Mouse (Mus musculus) adrenal gland, postnatal 25 days (tissue): ENCODE results near the gene Ccdc117. TPM values are rescaled to one million over a fixed set of nuclear protein-coding genes. Genes with fewer than 3 reads are reported as not detected.
"Not testable (repeated sequence)": the region's sequence is repeated elsewhere in the genome, so short reads cannot be mapped to it uniquely, and the experiment has no call there.

Experiments
- DNase-seq: peaks from one replicate; pipeline ENCODE4 v3.0.0; 2021; ENCODE audit warnings: mixed read lengths
- long read RNA-seq: library from polyadenylated mRNA; stranded (forward); transcript quantifications from one replicate; pipeline ENCODE4 v2.0.0, GENCODE M21; 2021
- total RNA-seq: library from RNA; stranded (reverse); gene quantifications from 2 replicates; pipeline ENCODE4 v1.2.3, GENCODE M21; 2021

Gene Ccdc117
- 28.3 and 30.3 TPM in 2 replicates for total RNA-seq
- long read RNA-seq, transcript Ccdc117-201 (5 exons, 3,372 nt), result major isoform, 66 of 72 reads
- long read RNA-seq, partial matches to known transcripts, result 0 of 72 reads
- long read RNA-seq, other reads (novel, unspliced or antisense), result 6 of 72 reads

DNA sequence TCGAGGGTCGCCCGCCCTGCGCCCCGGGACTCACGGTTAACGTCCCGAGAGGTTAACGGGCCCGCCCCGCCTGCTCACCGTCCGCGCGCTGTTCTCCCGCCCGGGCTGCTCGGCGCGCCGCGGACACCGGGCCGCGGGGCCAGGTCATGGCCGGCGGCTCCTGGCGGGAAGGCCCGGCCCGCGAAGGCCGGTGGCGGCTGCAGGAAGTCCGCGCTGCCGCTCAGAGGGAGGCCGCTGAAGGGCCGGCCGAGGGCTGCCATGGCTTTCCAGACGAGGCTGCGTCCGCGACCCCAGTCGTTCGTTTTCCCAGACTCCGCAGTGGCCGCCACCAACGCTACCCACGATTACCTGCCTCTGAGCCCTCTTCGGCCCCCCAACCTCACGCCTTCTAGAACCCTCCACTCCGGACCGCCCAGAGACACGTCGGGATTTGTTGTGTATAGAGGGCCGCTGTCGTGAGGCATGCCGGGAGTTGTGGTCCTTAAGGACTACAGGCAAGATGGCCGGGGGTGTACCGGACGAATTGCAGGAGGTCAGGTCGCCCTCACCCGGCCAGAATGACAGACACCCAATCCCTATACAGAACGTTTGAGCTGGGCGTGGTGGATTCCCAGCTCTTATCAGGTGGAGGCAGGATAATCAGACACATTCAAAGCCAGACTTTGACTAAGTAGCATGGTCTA, at the start of gene Ccdc117:
Gene Ccdc117, minus strand, starts transcription at position 389 of the 683 bp plus-strand sequence.
- DNase-seq, result peak; percentile 88

DNA sequence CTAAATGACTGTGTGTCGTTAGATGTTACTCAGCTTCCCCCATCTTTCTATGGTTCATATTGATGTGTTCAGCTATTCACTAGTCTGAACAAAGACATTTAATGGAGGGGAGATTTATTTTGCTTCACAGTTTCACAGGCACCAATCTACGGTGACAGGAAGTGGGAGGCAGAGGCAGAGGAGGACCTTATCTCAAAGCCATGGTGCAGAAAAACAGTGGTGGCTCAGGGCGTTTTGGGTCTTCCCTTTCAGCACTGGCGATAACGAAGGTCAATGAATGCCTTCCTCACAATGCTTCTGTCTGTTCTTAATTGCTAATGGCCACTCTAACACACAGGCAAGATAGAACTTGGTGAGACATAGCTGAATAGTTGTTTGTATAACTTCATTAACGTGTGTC, 33.1 kb upstream of the Ccdc117 start:
- DNase-seq, result no peak

GRCm38 (mm10) chr11:5573821-5574220, 31.8 kb upstream of the Ccdc117 start:
- no peak for DNase-seq

GRCm38 (mm10) chr11:5571856-5572255, 29.9 kb upstream of the Ccdc117 start:
- DNase-seq, result no peak

DNA sequence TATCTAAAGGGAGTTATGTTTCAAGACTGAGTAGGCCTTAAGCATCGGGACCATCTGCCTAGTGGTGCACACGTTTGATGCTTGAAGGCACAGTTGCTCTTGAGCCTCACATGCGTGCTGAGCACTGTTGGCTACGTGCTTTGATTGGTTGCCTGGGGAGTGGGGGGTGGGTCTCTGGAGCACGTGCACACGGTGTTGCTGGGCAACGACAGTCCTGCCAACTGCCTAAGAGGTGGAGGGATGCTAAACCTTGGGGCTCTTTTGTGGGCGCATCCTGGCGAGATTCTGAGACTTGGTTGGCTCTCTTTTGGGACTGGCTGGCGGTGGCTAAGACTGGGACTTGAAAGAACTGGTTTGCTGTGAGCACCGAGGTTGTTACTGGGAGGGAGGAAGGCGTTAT, 27.5 kb upstream of the Ccdc117 start, which contains the start of gene Ankrd36:
Gene Ankrd36, plus strand, starts transcription at position 211 of the 400 bp plus-strand sequence.
- DNase-seq, result no peak

DNA sequence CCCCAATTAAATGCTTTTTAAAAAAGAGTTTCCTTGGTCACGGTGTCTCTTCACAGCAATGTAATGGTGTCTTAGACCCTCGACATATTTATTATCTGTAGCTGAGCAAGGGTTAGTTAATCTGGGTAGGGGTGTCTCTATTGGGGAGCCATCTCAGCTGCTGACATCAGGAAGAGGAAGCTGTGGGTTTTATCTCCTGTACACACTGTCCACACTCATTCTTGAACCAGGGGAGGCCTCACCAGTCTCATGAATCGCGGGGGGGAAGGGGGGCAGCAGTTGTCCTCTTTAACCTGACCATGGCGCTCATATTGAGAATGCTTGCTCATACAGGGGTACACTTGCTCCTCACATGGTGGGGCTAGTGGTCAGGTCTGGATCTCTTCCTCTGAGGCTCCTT, 26.1 kb upstream of the Ccdc117 start:
- DNase-seq, result no peak

- DNase-seq, result no peak
These were observed 25.7 kb upstream of the Ccdc117 start for GRCm38 (mm10) chr11:5567654-5568053.

- no peak for DNase-seq
These were observed 24.5 kb upstream of the Ccdc117 start for GRCm38 (mm10) chr11:5566506-5566905.

- no peak for DNase-seq
These were observed 23.6 kb upstream of the Ccdc117 start for GRCm38 (mm10) chr11:5565596-5565995.

GRCm38 (mm10) chr11:5563898-5564297, 21.9 kb upstream of the Ccdc117 start:
- no peak for DNase-seq

DNA sequence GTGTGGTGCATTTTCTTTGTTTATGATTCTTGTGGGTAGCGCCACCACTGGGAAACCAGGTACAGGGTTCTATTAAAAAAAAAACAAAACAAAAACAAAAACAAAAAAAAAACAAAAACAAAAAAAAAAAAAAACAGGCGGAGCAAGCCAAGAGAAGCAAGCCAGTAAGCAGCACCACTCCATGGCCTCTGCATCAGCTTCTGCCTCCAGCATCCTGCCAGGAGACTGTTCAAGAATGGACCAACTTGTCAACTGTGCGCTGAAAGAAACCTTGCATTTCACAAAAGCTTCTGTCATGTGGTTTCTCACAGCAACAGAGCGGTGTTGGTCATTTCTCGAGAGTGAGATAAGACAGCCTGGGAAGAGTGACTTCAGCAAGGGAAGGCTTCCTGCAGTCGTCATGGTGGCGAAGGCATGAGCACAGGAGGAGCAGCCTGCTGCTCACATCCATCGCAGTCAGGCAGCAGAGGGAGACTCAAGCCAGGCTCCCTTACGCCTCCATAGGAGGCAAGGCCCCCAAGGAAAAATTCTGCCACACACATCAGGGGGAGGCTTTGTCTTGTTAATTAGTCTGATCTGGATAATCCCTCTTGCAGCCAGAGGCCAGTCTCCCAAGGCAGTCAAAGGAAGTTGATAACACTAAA, 20.8 kb upstream of the Ccdc117 start:
- no peak for DNase-seq

GRCm38 (mm10) chr11:5560273-5560672, 18.3 kb upstream of the Ccdc117 start:
- no peak for DNase-seq

GRCm38 (mm10) chr11:5551931-5552330, 9.9 kb upstream of the Ccdc117 start:
- DNase-seq, result no peak

- DNase-seq, result no peak
These were observed 9.4 kb upstream of the Ccdc117 start for GRCm38 (mm10) chr11:5551430-5551829.

DNA sequence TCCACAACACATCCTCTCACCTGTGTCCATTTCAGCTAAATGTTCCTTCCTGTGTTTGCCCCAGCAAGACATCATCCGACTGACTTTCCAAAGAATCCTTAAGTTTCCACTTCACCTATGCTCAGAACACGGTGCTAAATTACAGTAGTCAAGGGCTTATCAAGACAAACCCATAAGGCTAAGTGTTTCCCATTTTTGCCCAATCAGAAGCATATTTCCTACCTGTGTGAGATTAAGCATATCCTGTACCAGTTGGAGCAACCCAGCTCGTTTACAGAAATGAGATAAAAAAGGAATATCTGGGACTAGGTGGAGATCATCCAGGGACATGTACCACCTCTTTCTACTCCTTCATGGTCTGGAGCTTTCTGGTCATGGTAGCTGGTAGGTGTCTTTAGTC, 4.7 kb upstream of the Ccdc117 start:
- no peak for DNase-seq

DNA sequence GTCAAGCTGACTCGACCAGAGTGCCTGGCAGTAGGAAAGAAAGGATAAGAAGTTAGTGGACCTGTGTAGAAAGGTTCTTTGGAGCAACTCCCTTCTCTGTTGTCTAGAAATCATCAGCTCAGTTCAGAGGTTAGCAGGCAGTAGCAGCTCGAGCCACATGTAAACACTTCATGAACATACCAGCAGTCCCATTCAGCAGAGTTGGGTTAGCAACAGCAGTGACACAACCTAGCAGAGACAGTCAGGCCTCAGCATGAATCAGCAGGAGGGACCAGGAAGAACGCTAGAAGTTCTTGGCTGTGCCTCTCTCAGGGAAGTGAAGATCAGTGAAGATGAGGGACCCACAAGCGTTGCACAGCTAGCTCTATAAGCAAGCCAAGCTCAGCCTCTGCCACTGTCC, 3.5 kb upstream of the Ccdc117 start:
- DNase-seq, result no peak

DNA sequence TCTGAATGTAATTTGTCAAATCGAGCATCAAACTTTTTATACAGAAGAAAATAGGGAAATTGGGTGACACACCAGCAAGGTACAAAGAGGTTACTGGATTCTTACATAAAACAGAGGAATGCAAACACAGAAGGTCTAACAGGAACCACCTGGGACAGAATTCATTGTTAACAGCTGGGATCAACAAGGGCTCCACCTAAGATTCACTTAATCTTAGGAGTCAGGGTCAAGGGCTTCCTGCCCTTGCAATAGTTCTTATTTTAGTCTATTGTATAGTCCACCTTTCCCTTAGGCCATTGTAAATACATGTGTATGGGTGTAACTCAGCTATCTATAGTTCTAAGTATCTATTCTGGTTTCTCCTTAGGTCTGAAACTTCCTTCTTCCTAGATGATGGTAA, 2.7 kb upstream of the Ccdc117 start:
- not testable (repeated sequence) for DNase-seq

DNA sequence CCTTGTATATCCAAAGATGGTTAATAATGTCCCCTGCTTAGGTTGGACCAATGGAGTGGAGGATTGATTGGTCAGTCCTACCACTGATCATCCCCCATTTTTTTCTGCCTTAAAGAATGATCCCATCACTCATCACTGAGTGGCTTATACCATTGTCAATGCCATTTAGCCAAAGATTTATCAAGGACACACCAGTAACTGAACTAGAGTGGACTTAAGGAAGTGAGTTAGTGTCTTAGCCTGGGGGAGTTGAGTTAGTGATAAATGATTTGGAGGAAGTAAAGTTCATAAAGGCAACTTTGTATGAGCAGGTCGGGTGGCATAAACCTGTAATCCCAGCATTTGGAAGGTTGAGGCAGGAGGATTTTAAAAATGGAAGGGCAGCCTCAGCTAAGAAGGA, 1.3 kb upstream of the Ccdc117 start:
- DNase-seq, result no peak

- DNase-seq, result no peak
These were observed 647 bp upstream of the Ccdc117 start for GRCm38 (mm10) chr11:5542482-5543185.

DNA sequence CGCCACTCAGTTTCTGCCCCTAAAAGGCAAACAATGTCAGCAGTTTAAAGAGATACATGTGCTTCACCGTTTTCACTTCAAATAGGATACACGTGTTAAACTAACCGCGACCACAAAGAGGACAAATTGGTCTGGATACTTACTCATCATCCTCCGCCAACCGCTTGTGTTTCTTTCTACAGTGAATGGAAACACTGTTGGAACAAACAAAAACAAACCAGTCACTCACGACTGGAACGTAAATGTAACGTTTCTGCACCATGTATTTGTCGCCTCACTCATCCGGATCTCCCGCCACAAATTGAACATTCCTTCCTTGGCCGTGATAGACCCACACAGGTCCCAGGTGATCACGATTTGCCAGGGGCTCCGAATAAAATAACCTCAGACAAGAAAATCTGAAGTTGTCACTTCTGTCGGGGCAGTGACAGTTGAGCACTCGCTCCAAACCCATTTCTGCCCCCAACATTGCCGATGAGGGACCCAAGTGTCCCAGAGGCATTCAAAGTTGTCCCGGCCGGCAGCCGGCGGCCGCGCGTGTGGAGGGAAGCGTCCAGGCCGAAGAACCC, 673 bp downstream of the Ccdc117 start:
- no peak for DNase-seq

GRCm38 (mm10) chr11:5540331-5540730, 1.7 kb downstream of the Ccdc117 start:
- no peak for DNase-seq

- not testable (repeated sequence) for DNase-seq
These were observed 4.5 kb downstream of the Ccdc117 start for GRCm38 (mm10) chr11:5537454-5537853.

DNA sequence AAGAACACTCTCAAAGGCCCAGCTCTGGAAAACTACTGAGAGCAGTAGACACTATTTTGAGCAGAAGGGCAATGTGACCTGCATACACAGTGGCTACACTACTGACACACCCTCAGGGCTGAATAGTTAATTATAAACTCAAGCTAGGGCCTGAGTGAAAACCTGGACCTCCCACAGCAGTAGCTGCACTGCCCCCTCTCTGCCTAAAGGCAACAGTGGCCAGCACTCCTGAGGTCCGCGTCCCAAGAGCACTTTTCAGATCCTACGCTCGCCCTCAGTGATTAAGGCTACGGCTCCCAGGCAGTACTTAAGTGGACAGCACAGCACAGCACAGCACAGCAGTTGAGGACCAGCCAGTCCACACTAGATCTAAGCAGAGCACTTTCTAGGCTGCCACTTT, 8.9 kb downstream of the Ccdc117 start:
- no peak for DNase-seq
